Mouse (Mus musculus): ENCODE measurements around the gene Ifi213.
"Not testable (repeated sequence)": the region's sequence is repeated elsewhere in the genome, so short reads cannot be mapped to it uniquely, and the experiment has no call there.

Gene Ifi213

GRCm38 (mm10) chr1:173598838-173599494, at the start of gene Ifi213:
Gene Ifi213 (minus strand): TSS chr1:173599274.
- not testable (repeated sequence) for DNase-seq (ENCODE audit: low read depth)

GRCm38 (mm10) chr1:173645393-173645792, 46.3 kb upstream of the Ifi213 start:
- no peak for DNase-seq (ENCODE audit: low read depth)

GRCm38 (mm10) chr1:173633969-173634645, 35.0 kb upstream of the Ifi213 start:
- DNase-seq (ENCODE audit: low read depth) = no peak

GRCm38 (mm10) chr1:173630622-173631021, 31.5 kb upstream of the Ifi213 start, which contains the start of gene Ifi209:
Gene Ifi209 (plus strand): TSS chr1:173630917.
- peak; percentile 10 for DNase-seq (ENCODE audit: low read depth)

GRCm38 (mm10) chr1:173626686-173627085, 27.6 kb upstream of the Ifi213 start:
- no peak for DNase-seq (ENCODE audit: low read depth)

GRCm38 (mm10) chr1:173624052-173624451, 25.0 kb upstream of the Ifi213 start:
- no peak for DNase-seq (ENCODE audit: low read depth)

GRCm38 (mm10) chr1:173622216-173622615, 23.1 kb upstream of the Ifi213 start:
- not testable (repeated sequence) for DNase-seq (ENCODE audit: low read depth)

- DNase-seq (ENCODE audit: low read depth) = not testable (repeated sequence)
These were observed 11.2 kb upstream of the Ifi213 start for GRCm38 (mm10) chr1:173610291-173610690.

- DNase-seq (ENCODE audit: low read depth) = not testable (repeated sequence)
These were observed 9.4 kb downstream of the Ifi213 start for GRCm38 (mm10) chr1:173589698-173590097.

GRCm38 (mm10) chr1:173579921-173580585, 19.0 kb downstream of the Ifi213 start:
- no peak for DNase-seq (ENCODE audit: low read depth)

- no peak for DNase-seq (ENCODE audit: low read depth)
These were observed 20.0 kb downstream of the Ifi213 start for GRCm38 (mm10) chr1:173579079-173579478.

- not testable (repeated sequence) for DNase-seq (ENCODE audit: low read depth)
These were observed 48.5 kb downstream of the Ifi213 start for GRCm38 (mm10) chr1:173550491-173551050.

GRCm38 (mm10) chr1:173548798-173549197, 50.3 kb downstream of the Ifi213 start:
- not testable (repeated sequence) for DNase-seq (ENCODE audit: low read depth)

- not testable (repeated sequence) for DNase-seq (ENCODE audit: low read depth)
These were observed 63.3 kb downstream of the Ifi213 start, which contains the start of gene Ifi214 for GRCm38 (mm10) chr1:173535791-173536190. Gene Ifi214 (minus strand): TSS chr1:173535957.

- no peak for DNase-seq (ENCODE audit: low read depth)
These were observed 77.6 kb downstream of the Ifi213 start for GRCm38 (mm10) chr1:173521452-173521851.
